Mouse (Mus musculus) erythroblast, embryonic 14.5 days (primary cell): Measurements from ENCODE around the gene Flnb.

Source experiments
- GATA1 ChIP-seq: IDR thresholded peaks from 2 replicates; pipeline ENCODE4 v1.6.1; 2012; ENCODE audit warnings: low read length, inconsistent platforms, mixed read lengths
- TAL1 ChIP-seq: IDR thresholded peaks from 3 replicates; pipeline ENCODE4 v1.6.1; 2012; ENCODE audit warnings: low read length, inconsistent platforms, mixed read lengths

GRCm38 (mm10) chr14:7855101-7855500, 37.3 kb downstream of the Flnb start:
- TF ChIP-seq GATA1 (no peak), TAL1 (no peak)
